Mouse (Mus musculus): Measurements from ENCODE around the gene Nkx2-5.

Gene Nkx2-5

GRCm38 (mm10) chr17:26836786-26837545 lies 7.8 kb downstream of the Nkx2-5 start:
- no peak for DNase-seq (ENCODE audit: low spot score in 2 of 2)

- DNase-seq (ENCODE audit: low spot score in 2 of 2) = no peak
These were observed 8.4 kb downstream of the Nkx2-5 start for GRCm38 (mm10) chr17:26836377-26836776.

GRCm38 (mm10) chr17:26835956-26836355 lies 8.9 kb downstream of the Nkx2-5 start:
- no peak for DNase-seq (ENCODE audit: low spot score in 2 of 2)

- DNase-seq (ENCODE audit: low spot score in 2 of 2) = no peak
These were observed 9.6 kb downstream of the Nkx2-5 start for GRCm38 (mm10) chr17:26834966-26835755.

GRCm38 (mm10) chr17:26834302-26834965 lies 10.4 kb downstream of the Nkx2-5 start:
- DNase-seq (ENCODE audit: low spot score in 2 of 2) = no peak

GRCm38 (mm10) chr17:26833806-26834205 lies 11.0 kb downstream of the Nkx2-5 start:
- DNase-seq (ENCODE audit: low spot score in 2 of 2) = no peak

GRCm38 (mm10) chr17:26826131-26826530 lies 18.7 kb downstream of the Nkx2-5 start:
- DNase-seq (ENCODE audit: low spot score in 2 of 2) = no peak

GRCm38 (mm10) chr17:26817776-26818175 lies 27.0 kb downstream of the Nkx2-5 start:
- no peak for DNase-seq (ENCODE audit: low spot score in 2 of 2)

- no peak for DNase-seq (ENCODE audit: low spot score in 2 of 2)
These were observed 28.0 kb downstream of the Nkx2-5 start for GRCm38 (mm10) chr17:26816810-26817209.

GRCm38 (mm10) chr17:26813497-26813896 lies 31.3 kb downstream of the Nkx2-5 start:
- DNase-seq (ENCODE audit: low spot score in 2 of 2) = no peak

- DNase-seq (ENCODE audit: low spot score in 2 of 2) = no peak
These were observed 32.2 kb downstream of the Nkx2-5 start for GRCm38 (mm10) chr17:26812607-26813006.

GRCm38 (mm10) chr17:26802886-26803285 lies 41.9 kb downstream of the Nkx2-5 start:
- no peak for DNase-seq (ENCODE audit: low spot score in 2 of 2)

- no peak for DNase-seq (ENCODE audit: low spot score in 2 of 2)
These were observed 47.3 kb downstream of the Nkx2-5 start for GRCm38 (mm10) chr17:26797379-26798128.

- no peak for DNase-seq (ENCODE audit: low spot score in 2 of 2)
These were observed 49.4 kb downstream of the Nkx2-5 start for GRCm38 (mm10) chr17:26795386-26795785.

- peak; percentile 13 to 45 for DNase-seq (ENCODE audit: low spot score in 2 of 2)
These were observed 50.1 kb downstream of the Nkx2-5 start for GRCm38 (mm10) chr17:26794744-26795143.

- DNase-seq (ENCODE audit: low spot score in 2 of 2) = no peak
These were observed 51.6 kb downstream of the Nkx2-5 start for GRCm38 (mm10) chr17:26793068-26793765.

- DNase-seq (ENCODE audit: low spot score in 2 of 2) = no peak
These were observed 52.7 kb downstream of the Nkx2-5 start for GRCm38 (mm10) chr17:26792096-26792495.

- no peak for DNase-seq (ENCODE audit: low spot score in 2 of 2)
These were observed 53.2 kb downstream of the Nkx2-5 start for GRCm38 (mm10) chr17:26791580-26791979.

- peak in 1 of 2 experiments; percentile 43 for DNase-seq (ENCODE audit: low spot score in 2 of 2)
These were observed 54.3 kb downstream of the Nkx2-5 start for GRCm38 (mm10) chr17:26790269-26791214.

All from natural killer cell, adult 2 months (primary cell).